Mouse (Mus musculus) liver, embryonic 14.5 days (tissue): ENCODE results near the gene D10Wsu102e.

Experiments used
- CTCF ChIP-seq: IDR thresholded peaks from 2 replicates; pipeline ENCODE4 v1.5.1; 2016; ENCODE audit warnings: antibody characterized with exemption, low read depth, control low read depth
- EP300 ChIP-seq: IDR thresholded peaks from 2 replicates; pipeline ENCODE4 v1.6.1; 2016; ENCODE audit warnings: antibody characterized with exemption, low read depth

DNA sequence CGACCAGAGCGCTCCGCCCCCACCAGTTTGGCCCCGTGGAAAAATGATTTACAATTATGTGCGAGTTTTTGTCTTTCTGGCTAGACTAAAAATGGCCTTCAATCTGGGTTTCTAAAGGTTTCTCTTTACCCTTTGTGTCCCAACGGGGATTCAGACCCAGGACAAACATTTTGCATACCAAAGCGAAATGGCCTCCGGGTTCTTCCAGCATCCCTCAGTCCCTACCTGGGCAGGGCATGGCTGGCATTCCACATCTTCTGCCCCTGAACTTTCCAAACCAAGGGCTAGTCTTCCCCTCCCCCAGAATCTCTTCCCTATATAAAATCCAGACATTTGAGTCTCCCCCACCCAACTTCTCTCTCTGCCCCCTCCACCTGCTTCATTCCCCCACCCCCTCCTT, 153.7 kb downstream of the D10Wsu102e start:
- TF ChIP-seq CTCF (no peak), EP300 (no peak)
